Mouse (Mus musculus): ENCODE data around the gene Vmn2r19.

- no peak for TF ChIP-seq CTCF (IDR thresholded peaks at IDR 0.05; ENCODE audit: low read depth)
- no peak for TF ChIP-seq EP300 (optimal IDR thresholded peaks at IDR 0.05)
These were observed 41.2 kb upstream of the Vmn2r19 start for GRCm38 (mm10) chr6:123266945-123267344.

Measured in stomach, postnatal 0 days (tissue).